Mouse (Mus musculus): ENCODE data around the gene Marveld2. TPM values are rescaled to one million over a fixed set of nuclear protein-coding genes. Genes with fewer than 3 reads are reported as not detected.

Marveld2 gene
- total RNA-seq (2021), result under 1 TPM; 0.28 to 0.84 TPM

- peak; percentile 26 to 29 for DNase-seq
- intact Hi-C loops (cut with DNase I), result no loop called here
Observed at GRCm38 (mm10) chr13:100616181-100617087, at the start of gene Marveld2. Gene Marveld2 (minus strand): TSS chr13:100616971.

GRCm38 (mm10) chr13:100659864-100660456 is 43.2 kb upstream of the Marveld2 start:
- DNase-seq, result peak; percentile 40 to 63
- intact Hi-C loops (cut with DNase I), result loop anchor here (10.0 kb wide), 2 partner anchors 555 to 1305 kb away; partner anchors contain the start of genes Bdp1 and Serf1

GRCm38 (mm10) chr13:100658091-100658490 is 41.3 kb upstream of the Marveld2 start:
- intact Hi-C loops (cut with DNase I), result loop anchor here (10.0 kb wide), 2 partner anchors 553 to 1303 kb away; partner anchors contain the start of genes Bdp1 and Serf1
- no peak for DNase-seq

GRCm38 (mm10) chr13:100651439-100652186 is 34.8 kb upstream of the Marveld2 start, which contains the start of gene Taf9:
Gene Taf9 (plus strand): TSS chr13:100651579.
- DNase-seq, result no peak
- intact Hi-C loops (cut with DNase I), result loop anchor here (2.0 to 10.0 kb wide), 5 partner anchors 79 to 1297 kb away; partner anchors contain the start of genes Bdp1, Cdk7, Gtf2h2 and Serf1

GRCm38 (mm10) chr13:100650550-100651438 is 34.0 kb upstream of the Marveld2 start, which contains the start of the genes Ak6 and Rad17:
Gene Ak6 (plus strand): TSS chr13:100650979.
Gene Rad17 (minus strand): TSS chr13:100651051.
- peak; percentile 99 for DNase-seq
- intact Hi-C loops (cut with DNase I), result loop anchor here (2.0 to 10.0 kb wide), 5 partner anchors 80 to 1296 kb away; partner anchors contain the start of genes Bdp1, Cdk7, Gtf2h2 and Serf1

GRCm38 (mm10) chr13:100648223-100648622 is 31.5 kb upstream of the Marveld2 start:
- no peak for DNase-seq
- intact Hi-C loops (cut with DNase I), result no loop called here

- no peak for DNase-seq
- intact Hi-C loops (cut with DNase I), result no loop called here
Observed at GRCm38 (mm10) chr13:100642471-100643209, 25.9 kb upstream of the Marveld2 start.

- DNase-seq, result no peak
- intact Hi-C loops (cut with DNase I), result no loop called here
Observed at GRCm38 (mm10) chr13:100634106-100634691, 17.4 kb upstream of the Marveld2 start.

GRCm38 (mm10) chr13:100622241-100622640 is 5.5 kb upstream of the Marveld2 start:
- DNase-seq, result no peak
- intact Hi-C loops (cut with DNase I), result no loop called here

- no peak for DNase-seq
- intact Hi-C loops (cut with DNase I), result no loop called here
Observed at GRCm38 (mm10) chr13:100617583-100617982, 812 bp upstream of the Marveld2 start.

GRCm38 (mm10) chr13:100612903-100613302 is 3.9 kb downstream of the Marveld2 start:
- DNase-seq, result no peak
- intact Hi-C loops (cut with DNase I), result no loop called here

GRCm38 (mm10) chr13:100612251-100612650 is 4.5 kb downstream of the Marveld2 start:
- DNase-seq, result no peak
- intact Hi-C loops (cut with DNase I), result no loop called here

- no peak for DNase-seq
- intact Hi-C loops (cut with DNase I), result no loop called here
Observed at GRCm38 (mm10) chr13:100611266-100611665, 5.5 kb downstream of the Marveld2 start.

GRCm38 (mm10) chr13:100607756-100608155 is 9.0 kb downstream of the Marveld2 start:
- intact Hi-C loops (cut with DNase I), result no loop called here
- DNase-seq, result no peak

GRCm38 (mm10) chr13:100605845-100606244 is 10.9 kb downstream of the Marveld2 start:
- intact Hi-C loops (cut with DNase I), result no loop called here
- no peak for DNase-seq

GRCm38 (mm10) chr13:100603738-100604095 is 13.1 kb downstream of the Marveld2 start:
- intact Hi-C loops (cut with DNase I), result no loop called here
- DNase-seq, result no peak

- intact Hi-C loops (cut with DNase I), result no loop called here
- DNase-seq, result no peak
Observed at GRCm38 (mm10) chr13:100603031-100603737, 13.6 kb downstream of the Marveld2 start.
